Mouse (Mus musculus) limb, embryonic 12.5 days (tissue): ENCODE data around the gene Nprl2. TPM values are rescaled to one million over a fixed set of nuclear protein-coding genes. Genes with fewer than 3 reads are reported as not detected.
A peak's percentile ranks its signal among the peaks of the same experiment; 100 is the strongest.

Experiments
- ATAC-seq: fragments of 200-750 bp; cut with Nextera tagmentation; 2 replicates; pipeline ENCODE4 v1.8.0; 2017; ENCODE audit warnings: low read depth, moderate TSS enrichment; ENCODE audit not compliant: insufficient number of reproducible peaks, insufficient read depth, low FRiP score, low TSS enrichment
- H3K27ac ChIP-seq: fragments of 300-500 bp; sonication (generic); 2 replicates; pipeline ENCODE4 v1.5.1; 2016; ENCODE audit warnings: mild to moderate bottlenecking, moderate library complexity
- H3K27me3 ChIP-seq: fragments of 300-500 bp; sonication (generic); 2 replicates; pipeline ENCODE4 v1.6.1; 2016; ENCODE audit warnings: mild to moderate bottlenecking, moderate library complexity
- H3K36me3 ChIP-seq: fragments of 300-500 bp; sonication (generic); 2 replicates; pipeline ENCODE4 v1.6.1; 2016; ENCODE audit warnings: mild to moderate bottlenecking, moderate library complexity
- H3K4me1 ChIP-seq: fragments of 300-500 bp; sonication (generic); replicated peaks from 2 replicates; pipeline ENCODE4 v1.6.1; 2016
- H3K4me2 ChIP-seq: fragments of 300-500 bp; sonication (generic); 2 replicates; pipeline ENCODE4 v1.6.1; 2016; ENCODE audit warnings: mild to moderate bottlenecking, moderate library complexity
- H3K4me3 ChIP-seq: fragments of 300-500 bp; sonication (generic); replicated peaks from 2 replicates; pipeline ENCODE4 v1.5.1; 2016; ENCODE audit warnings: mild to moderate bottlenecking
- H3K9ac ChIP-seq: fragments of 300-500 bp; sonication (generic); replicated peaks from 2 replicates; pipeline ENCODE4 v1.6.1; 2016; ENCODE audit warnings: mild to moderate bottlenecking, moderate library complexity
- H3K9me3 ChIP-seq: fragments of 300-500 bp; sonication (generic); 2 replicates; pipeline ENCODE4 v1.6.1; 2016; ENCODE audit warnings: mild to moderate bottlenecking, moderate library complexity
- WGBS: fragments of 180-500 bp; shearing (Covaris S2); methylation state at CpG from one replicate; pipeline ENCODE4 v1.1.7; 2016; 5-methylcytosine and 5-hydroxymethylcytosine counted together
- polyA plus RNA-seq: library from polyadenylated mRNA; unstranded; fragments of >200 nt; fragmentation: Nextera tagmentation; extraction: Ambion mirVana; gene quantifications from 2 replicates; pipeline ENCODE4 v1.2.1, GENCODE M21; 2016

Nprl2 gene
- 38.6 and 40.1 TPM in 2 replicates for polyA plus RNA-seq

DNA sequence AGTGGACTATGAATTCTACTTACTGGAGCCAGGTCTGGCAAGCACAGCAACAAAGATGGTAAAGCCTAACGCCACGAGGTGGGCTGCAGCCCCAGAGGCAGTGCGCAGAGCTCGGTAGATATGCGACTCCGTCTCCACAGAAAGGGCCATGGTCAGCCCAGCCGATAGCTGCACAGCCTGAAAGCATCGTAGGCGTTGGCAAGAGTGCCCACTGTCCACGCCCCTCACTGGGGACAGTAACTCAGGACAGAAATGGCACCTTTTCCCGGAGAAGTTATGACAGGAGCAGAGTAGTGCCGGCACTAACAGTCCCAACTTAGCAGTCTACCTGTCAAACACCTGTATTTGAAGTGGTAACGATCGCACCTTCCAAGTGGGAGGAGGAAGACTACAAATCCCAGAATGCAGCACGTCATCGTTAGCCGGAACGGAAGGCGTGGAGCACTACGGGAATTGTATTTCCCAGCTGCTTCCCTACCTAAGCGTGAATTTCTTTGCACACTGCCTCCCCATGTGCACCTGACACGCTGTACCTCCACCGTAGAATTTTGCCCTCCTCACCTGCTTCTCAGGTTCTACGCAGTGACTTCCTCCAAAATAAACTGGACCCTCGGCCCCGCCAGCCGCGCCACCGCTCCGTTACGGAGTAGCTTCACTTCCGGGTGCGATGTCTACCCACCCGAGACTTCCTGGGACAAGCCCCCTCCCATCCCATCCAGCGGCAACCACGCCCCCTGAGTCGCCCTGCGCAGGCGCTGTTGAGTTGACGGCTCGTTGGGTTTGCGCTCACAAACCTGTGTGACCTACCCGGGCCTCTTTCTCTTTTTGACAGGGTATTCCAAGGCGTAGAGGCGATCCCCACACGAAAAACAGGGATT, at the start of gene Nprl2, which contains the start of gene Cyb561d2:
Gene Nprl2 (plus strand): TSS at position 753 of the 878 bp plus-strand sequence.
Gene Cyb561d2 (minus strand): TSS at position 720 of the 878 bp plus-strand sequence.
- peaks cover 58% of the 10 kb centered on the region for H3K36me3 ChIP-seq
- H3K9ac ChIP-seq = peak within 1 kb of the TSS; percentile 57
- WGBS = under 1% methylated on average over 46 of the region's 46 CpGs
- peak within 1 kb of the TSS; percentile 60 for H3K4me3 ChIP-seq
- peaks cover 39% of the 10 kb centered on the region for H3K4me1 ChIP-seq
- H3K27ac ChIP-seq = no peak within 1 kb of the TSS
- H3K9me3 ChIP-seq = no peaks in the 10 kb centered on the region
- no peaks in the 10 kb centered on the region for H3K27me3 ChIP-seq
- ATAC-seq = peak; percentile 76
- H3K4me2 ChIP-seq = peak within 1 kb of the TSS; percentile 83

DNA sequence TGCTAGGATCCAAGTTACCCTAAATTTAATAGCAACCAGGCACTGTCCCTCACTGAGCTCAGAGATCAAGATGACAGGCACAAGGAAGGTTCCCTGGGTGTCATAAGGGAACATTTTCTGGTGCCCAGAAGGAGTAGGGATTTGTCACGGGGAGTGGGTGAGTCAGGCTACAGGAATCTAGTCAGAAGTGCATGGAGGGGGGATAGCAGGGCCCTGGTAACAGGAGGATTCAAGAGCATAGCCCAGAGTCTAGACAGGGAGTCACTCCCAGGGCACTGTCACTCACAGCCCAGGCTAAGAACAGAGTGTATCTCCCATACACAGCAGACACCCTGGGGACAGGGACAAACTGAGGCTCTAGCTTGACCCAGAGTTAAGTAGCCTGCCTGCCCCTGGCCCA, 48.5 kb upstream of the Nprl2 start:
- Histone ChIP-seq H3K4me1 (peaks cover 8% of the 10 kb centered on the region), H3K4me2 (no peak overlapping the region), H3K36me3 (no peaks in the 10 kb centered on the region), H3K9ac (no peak overlapping the region), H3K27ac (no peak overlapping the region), H3K27me3 (peaks cover 62% of the 10 kb centered on the region), H3K4me3 (no peak overlapping the region), H3K9me3 (no peaks in the 10 kb centered on the region)
- WGBS = 31% methylated on average over 1 of the region's 1 CpGs
- ATAC-seq = no peak

DNA sequence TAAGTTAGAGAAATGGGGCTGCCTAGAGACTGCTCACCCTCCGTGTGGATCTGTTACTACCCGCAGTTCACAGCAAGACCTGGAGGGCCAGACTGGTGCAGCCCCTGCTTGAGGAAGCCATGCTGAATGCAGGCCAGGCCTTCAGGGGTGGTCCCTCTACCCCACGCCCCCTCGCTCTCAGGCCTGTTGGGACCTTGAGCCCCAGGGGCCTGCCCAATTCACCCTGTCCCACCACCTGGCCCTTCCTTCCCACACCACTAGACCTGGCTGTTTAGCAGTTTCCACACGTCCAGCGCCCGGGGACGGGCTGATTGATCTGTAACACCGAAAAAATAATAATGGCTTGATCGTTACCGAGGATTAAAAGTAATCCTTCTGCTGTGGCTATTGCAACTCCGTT, 47.8 kb upstream of the Nprl2 start:
- no peaks in the 10 kb centered on the region for H3K36me3 ChIP-seq
- no peaks in the 10 kb centered on the region for H3K9me3 ChIP-seq
- peaks cover 66% of the 10 kb centered on the region for H3K27me3 ChIP-seq
- H3K4me2 ChIP-seq = no peak overlapping the region
- no peak for ATAC-seq
- H3K9ac ChIP-seq = no peak overlapping the region
- H3K27ac ChIP-seq = no peak overlapping the region
- no peak overlapping the region for H3K4me3 ChIP-seq
- peaks cover 8% of the 10 kb centered on the region for H3K4me1 ChIP-seq
- whole genome bisulfite sequencing = 62% methylated on average over 12 of the region's 12 CpGs

DNA sequence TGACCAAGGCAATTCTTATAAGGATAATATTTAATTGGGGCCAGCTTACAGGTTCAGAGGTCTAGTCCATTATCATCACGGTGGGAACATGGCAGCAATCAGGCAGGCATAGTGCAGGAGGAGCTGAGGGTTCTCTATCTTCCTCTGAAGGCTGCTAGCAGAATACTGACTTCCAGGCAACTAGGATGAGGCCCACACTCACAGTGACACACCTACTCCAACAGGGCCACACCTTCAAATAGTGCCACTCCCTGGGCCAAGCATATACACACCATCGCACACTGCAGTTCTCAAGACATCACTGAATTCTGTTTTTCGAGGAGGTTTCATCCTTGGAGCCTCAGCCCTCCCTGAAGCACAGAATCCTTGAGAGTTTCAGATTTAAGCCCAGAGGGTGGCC, 45.7 kb upstream of the Nprl2 start:
- Histone ChIP-seq H3K36me3 (no peaks in the 10 kb centered on the region), H3K27me3 (peaks cover 64% of the 10 kb centered on the region), H3K4me2 (no peak overlapping the region), H3K9me3 (no peaks in the 10 kb centered on the region), H3K9ac (no peak overlapping the region), H3K4me3 (no peak overlapping the region), H3K4me1 (no peaks in the 10 kb centered on the region; the same call in 1 of the 2 replicates), H3K27ac (no peak overlapping the region)
- WGBS = 83% methylated on average over 3 of the region's 3 CpGs
- ATAC-seq = no peak

DNA sequence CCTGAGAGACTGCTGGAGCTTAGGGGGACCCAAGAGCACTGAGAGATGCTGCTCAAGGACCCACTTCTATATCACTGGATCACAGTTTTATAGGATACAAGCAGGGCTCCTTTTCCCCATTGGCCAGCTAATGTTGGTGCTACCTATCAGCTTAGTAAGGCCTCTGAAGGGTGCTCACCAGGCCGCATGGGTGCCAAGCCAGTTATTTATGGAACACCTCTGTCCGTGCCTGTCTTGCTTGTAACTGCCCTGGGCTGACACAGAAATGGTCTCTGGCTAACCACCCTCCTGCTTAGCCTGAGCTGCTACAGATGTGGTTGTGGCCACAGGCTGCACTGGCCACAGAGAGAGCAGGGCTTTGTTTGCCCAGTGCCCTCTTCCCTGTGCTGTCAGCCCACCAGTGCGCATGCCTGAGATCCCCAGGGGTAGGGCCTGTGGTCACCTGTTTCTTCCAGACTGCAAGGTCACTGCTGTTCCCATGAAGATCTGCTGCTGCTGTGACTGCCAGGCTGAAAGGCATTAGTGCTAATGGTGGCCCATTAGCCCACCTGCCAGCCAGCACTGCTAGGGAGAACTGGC, 41.2 kb upstream of the Nprl2 start:
- ATAC-seq = no peak
- Histone ChIP-seq H3K27ac (no peak overlapping the region), H3K27me3 (peaks cover 66% of the 10 kb centered on the region), H3K9ac (no peak overlapping the region), H3K36me3 (no peaks in the 10 kb centered on the region), H3K4me1 (peaks cover 8% of the 10 kb centered on the region), H3K4me2 (no peak overlapping the region), H3K4me3 (no peak overlapping the region), H3K9me3 (no peaks in the 10 kb centered on the region)
- WGBS = 73% methylated on average over 3 of the region's 3 CpGs

DNA sequence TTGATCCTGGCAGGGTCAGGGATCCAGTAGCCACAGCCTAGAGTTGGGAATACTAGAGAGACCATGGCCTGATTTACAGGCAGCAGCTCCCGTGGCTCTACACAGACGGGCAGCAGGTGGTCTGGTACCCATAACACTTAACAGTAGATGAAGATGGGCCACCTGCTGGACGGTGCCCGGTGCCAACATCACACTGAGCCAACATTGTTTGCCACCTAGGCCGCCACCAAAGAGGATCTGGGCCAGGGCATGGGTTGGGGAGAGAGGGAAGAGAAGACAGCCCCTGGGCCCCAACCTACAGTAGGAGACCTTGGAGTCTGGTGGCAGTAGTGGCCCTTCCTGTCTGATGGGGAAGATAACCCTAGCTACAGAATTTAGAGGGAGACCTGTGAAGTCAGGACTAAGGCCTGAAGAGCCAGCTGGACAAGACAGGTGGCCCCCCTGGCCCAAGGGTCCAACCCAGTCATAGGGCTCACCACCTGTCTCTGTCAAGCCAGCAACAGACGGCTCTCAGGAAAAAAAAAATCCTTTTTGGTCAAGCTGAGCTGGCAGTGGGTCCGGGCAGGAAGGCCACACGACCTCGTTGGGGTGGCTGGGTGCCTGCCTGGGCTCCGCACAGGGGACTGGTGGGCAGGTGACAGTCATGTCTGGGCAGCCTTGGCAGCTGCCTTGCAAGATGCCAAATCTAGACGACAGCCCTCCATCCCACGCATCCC, 39.7 kb upstream of the Nprl2 start:
- ATAC-seq = no peak
- no peaks in the 10 kb centered on the region for H3K36me3 ChIP-seq
- H3K4me1 ChIP-seq = peaks cover 8% of the 10 kb centered on the region
- no peaks in the 10 kb centered on the region for H3K9me3 ChIP-seq
- no peak overlapping the region for H3K27ac ChIP-seq
- H3K4me3 ChIP-seq = no peak overlapping the region
- no peak overlapping the region for H3K9ac ChIP-seq
- 85% methylated on average over 12 of the region's 12 CpGs for WGBS
- H3K4me2 ChIP-seq = no peak overlapping the region
- peaks cover 74% of the 10 kb centered on the region for H3K27me3 ChIP-seq

DNA sequence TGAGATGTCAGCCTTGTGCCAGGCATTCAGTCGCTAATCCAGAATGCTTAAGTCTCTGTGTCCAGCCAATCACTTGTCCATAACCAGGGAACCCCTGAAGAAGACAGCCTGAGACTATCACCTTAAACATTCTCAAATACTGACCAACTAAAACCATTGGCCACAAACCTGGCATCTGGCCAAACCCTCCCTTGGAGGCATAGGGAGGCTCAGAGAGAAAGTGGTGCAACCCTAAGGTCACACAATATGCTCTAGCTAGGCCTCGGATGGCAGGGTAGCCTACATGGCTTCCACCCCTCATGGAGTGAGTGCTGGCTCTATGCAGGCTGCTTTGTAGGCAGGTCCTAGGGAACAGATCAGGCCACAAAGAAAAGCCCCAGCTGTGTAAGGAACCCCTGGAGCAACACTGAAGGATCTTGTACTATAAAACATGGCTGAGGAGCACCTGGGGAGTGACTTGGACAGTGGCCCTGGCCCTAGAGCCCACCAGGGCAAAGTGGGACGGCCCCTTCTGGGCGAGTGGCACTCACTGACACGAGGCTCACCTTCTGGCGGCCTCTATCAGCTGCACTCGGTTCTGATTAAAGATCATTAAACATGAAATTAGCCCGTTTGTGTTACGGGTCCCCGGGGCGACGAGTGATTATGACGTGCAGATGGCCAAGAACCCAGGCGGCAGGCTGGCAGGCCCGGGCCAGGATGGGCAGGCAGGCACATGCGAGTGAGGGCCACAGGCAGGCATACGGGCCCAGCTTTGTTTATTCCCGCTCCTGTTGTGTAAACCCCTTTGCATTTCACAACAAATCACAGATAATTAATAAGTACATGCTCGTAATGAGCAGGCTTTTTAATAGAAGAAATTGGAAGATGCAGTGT, 37.1 kb upstream of the Nprl2 start:
- no peak overlapping the region for H3K4me3 ChIP-seq
- no peak overlapping the region for H3K9ac ChIP-seq
- H3K9me3 ChIP-seq = no peaks in the 10 kb centered on the region
- H3K27me3 ChIP-seq = peaks cover 80% of the 10 kb centered on the region
- H3K4me2 ChIP-seq = no peak overlapping the region
- peaks cover 17% of the 10 kb centered on the region for H3K4me1 ChIP-seq
- no peak for ATAC-seq
- H3K36me3 ChIP-seq = no peaks in the 10 kb centered on the region
- no peak overlapping the region for H3K27ac ChIP-seq
- WGBS = 47% methylated on average over 19 of the region's 19 CpGs

DNA sequence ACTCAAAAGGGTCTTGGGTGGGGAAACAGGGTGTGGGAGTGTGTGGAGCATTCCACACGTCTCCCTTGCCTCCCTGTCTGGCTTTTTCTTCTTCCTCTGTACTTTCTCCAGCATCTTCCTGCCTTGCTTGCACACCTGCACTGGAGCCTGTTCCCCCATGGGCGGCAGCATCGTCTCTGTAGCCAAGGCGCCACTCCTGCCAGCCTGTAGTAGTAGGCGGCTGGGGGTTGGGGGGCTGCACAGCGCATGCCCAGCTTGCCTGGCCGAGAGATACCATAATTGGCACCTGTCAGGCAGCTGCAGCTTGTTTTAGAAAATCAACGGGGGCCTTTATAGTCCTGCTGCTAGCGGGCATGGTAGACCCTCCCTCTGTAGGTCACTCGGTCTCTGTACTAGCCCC, 33.8 kb upstream of the Nprl2 start:
- H3K4me3 ChIP-seq = no peak overlapping the region
- no peak overlapping the region for H3K27ac ChIP-seq
- H3K9me3 ChIP-seq = no peaks in the 10 kb centered on the region
- 48% methylated on average over 10 of the region's 10 CpGs for WGBS
- H3K36me3 ChIP-seq = no peaks in the 10 kb centered on the region
- peaks cover 90% of the 10 kb centered on the region for H3K27me3 ChIP-seq
- ATAC-seq = no peak
- no peak overlapping the region for H3K9ac ChIP-seq
- no peak overlapping the region for H3K4me2 ChIP-seq
- peaks cover 17% of the 10 kb centered on the region for H3K4me1 ChIP-seq

DNA sequence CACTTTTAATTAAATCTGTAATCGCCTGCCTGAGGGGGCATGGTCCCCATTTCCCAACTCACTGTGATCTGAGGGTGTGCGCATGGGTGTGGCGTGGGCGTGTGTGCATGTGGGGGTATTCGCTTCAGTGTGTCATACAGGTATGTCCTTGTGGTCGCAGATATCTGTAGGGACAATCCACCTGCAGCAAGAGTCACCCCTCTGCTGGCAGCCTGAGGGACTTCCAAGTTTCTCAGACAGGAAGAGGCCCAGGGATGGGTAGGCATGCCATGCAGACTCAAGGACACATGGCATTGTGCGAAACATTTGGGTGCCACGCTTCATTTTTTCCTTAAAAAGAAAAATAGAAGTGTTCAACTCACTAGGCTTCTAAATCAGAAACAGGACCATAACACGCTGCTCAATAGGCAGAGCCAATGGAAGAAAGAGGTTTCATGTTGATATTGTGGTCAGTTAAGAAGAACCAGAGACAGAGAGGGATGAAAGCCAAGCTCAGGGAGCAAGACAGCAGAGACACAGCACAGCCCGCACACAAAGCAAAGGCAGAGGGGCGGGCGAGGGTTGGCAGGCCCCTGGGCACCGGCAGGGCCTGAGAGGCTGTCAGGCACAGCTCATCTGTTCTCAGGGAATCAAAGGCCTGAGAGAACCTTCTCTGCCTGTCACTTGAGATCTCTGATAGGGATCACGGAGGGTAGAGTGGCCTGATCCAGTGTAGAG, 31.5 kb upstream of the Nprl2 start:
- peaks cover 10% of the 10 kb centered on the region; the same call in 1 of the 2 replicates for H3K4me1 ChIP-seq
- H3K27ac ChIP-seq = no peak overlapping the region
- ATAC-seq = no peak
- H3K4me3 ChIP-seq = no peak overlapping the region
- H3K9ac ChIP-seq = no peak overlapping the region
- 84% methylated on average over 14 of the region's 14 CpGs for WGBS
- H3K36me3 ChIP-seq = no peaks in the 10 kb centered on the region
- peaks cover 83% of the 10 kb centered on the region for H3K27me3 ChIP-seq
- H3K4me2 ChIP-seq = no peak overlapping the region
- no peaks in the 10 kb centered on the region for H3K9me3 ChIP-seq

DNA sequence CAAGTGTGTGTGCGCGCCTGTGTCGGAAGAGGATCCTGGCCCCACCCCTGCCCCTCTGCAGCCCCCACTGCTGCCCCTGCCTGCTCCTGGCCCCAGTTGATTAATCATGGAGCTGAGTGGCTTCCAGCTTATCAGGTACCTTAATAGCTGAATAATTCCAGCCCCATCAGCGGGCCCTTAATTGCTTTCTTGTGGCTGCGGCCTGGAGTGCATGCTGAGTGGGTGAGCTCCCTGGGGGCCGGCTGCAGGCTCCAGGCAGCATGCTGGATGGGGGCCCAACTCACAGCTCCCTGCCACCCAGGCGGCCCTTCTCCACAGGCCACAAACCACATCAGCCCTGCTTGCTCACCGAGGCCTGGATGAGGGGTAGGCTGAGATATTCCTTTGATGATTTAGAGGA, 30.6 kb upstream of the Nprl2 start:
- H3K36me3 ChIP-seq = no peaks in the 10 kb centered on the region
- H3K4me3 ChIP-seq = no peak overlapping the region
- no peak overlapping the region for H3K27ac ChIP-seq
- H3K9me3 ChIP-seq = no peaks in the 10 kb centered on the region
- H3K9ac ChIP-seq = no peak overlapping the region
- peaks cover 10% of the 10 kb centered on the region; the same call in 1 of the 2 replicates for H3K4me1 ChIP-seq
- 48% methylated on average over 8 of the region's 8 CpGs for WGBS
- peaks cover 74% of the 10 kb centered on the region for H3K27me3 ChIP-seq
- no peak overlapping the region for H3K4me2 ChIP-seq
- ATAC-seq = no peak
